Mouse (Mus musculus): ENCODE measurements at regions not wholly inside any gene's neighbourhood (a gene's known extent, or its start where the extent isn't known, plus 50 kb on each side); places are given as distances from the start of the nearest gene placed in this dataset.

- TF ChIP-seq CTCF (IDR thresholded peaks at IDR 0.05; ENCODE audit: borderline replicate concordance, control insufficient read depth, extremely low read depth, insufficient read depth, low read length, poor library complexity) (no peak), POLR2A (IDR thresholded peaks at IDR 0.05; ENCODE audit: control insufficient read depth, extremely low read depth, insufficient read depth, low read length, poor library complexity) (no peak)
Measured at GRCm38 (mm10) chr10:95753396-95753905, 80.2 kb upstream of the Anapc15-ps start.
